Mouse (Mus musculus): ENCODE measurements around the gene Rab34.

The Rab34 gene

DNA sequence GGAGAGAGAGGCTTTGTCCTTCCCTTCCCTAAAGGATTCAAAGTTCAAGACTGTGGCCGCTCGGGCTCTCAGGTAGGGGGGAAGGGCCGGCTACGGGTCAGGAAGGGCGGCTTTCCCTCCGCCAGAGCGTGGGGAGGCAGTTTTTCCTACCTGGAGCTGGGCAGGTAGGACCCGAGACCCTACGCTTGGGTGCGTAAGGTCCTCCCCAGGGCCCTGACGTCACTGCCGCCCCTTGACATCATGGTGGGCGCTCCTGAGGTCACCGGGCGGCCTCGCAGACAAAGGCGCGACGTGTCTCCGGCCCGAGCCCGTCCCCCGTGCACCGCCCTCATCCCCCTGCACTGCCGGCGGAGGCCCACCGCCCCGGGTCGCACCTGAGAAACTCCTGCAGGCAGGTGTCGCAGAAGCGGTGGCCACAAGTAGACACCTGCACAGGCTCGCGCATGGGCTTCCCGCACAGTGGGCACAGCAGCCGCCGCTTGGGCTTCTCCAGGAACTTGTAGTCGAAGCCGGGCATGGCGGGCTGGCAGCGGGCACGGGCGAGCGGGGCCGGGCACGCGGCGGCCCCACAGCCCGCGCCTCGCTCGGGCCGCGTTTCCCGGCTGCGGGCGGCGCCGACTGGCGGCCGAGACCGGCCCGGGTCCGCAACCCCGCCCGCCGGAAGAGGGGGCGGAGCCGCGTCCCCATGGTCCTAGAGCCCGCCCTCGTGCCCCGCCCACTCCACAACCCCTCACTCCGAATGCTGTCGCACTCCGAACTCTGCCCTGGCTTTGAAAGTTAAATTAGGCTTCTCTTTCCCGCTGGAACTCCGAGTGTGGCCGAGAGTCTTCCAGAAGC lies 23.1 kb upstream of the Rab34 start, which contains the start of gene Traf4:
Gene Traf4 (minus strand): TSS at position 666 of the 837 bp plus-strand sequence.
- DNase-seq (ENCODE audit: extremely low read depth, low read depth): no peak

DNA sequence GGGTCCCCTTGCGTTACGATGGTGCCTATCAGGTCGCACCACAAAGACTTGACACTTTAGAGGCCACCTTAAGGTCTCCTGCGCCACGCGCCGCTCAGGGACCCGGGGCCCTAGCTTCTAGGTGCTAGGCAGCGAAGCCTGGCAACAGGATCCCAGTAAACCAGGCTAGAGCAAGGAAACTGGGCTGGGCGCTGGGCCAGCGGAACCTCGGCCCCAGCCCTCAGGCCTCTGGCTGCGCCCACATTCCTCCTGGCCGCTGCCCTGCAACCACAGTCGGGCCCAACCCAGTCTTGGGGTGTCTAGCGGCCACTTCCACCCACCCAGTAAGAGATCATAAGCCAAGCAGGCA lies 22.5 kb upstream of the Rab34 start:
- no peak for DNase-seq (ENCODE audit: extremely low read depth, low read depth)

GRCm38 (mm10) chr11:78166161-78166560 lies 22.1 kb upstream of the Rab34 start:
- no peak for DNase-seq (ENCODE audit: extremely low read depth, low read depth)

GRCm38 (mm10) chr11:78166640-78167039 lies 21.6 kb upstream of the Rab34 start:
- DNase-seq (ENCODE audit: extremely low read depth, low read depth): no peak

- no peak for DNase-seq (ENCODE audit: extremely low read depth, low read depth)
Observed at GRCm38 (mm10) chr11:78167257-78167959, 20.8 kb upstream of the Rab34 start.

DNA sequence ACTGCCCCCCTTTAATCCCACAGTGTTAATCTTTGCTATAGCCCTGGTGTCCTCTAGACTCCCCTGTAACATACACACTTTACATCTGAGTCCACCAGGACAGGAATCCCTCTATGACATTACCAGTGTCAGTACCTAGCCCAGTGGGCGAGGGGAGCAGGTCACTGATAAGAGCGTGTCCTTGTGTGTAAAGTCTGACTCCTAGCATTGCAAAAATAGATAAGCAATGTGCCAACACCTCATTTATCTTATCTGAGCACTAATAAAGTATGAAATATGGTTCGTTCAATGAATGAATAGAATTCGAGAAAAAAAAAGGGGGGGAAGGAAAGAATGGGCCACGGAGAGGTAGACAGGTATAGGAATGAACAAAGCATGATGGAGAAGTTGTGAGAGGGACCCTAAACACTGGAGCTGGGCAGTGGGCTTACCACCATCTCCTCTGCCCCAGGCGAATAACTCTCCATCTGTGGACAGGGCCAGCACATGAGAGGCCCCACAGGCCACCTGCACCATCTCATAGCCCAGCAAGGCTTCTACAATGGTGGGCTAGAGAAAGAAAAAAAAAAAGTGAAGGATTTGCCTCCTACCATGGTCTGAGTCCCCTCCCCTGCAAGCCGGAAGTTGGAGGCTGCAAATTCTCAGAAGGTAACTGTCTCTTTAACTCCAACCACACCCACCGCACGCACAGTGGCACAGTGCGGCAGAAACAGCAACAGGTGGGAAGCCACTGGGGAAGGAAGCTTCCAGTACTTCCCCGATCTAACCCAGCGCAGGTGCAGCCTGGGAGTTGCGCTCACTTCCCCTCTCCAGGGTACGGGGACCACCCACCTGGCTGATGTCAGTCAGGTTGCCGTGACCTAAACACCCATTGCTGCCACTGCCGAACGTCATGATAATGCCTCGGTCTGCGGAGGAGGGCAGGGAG lies 19.4 kb upstream of the Rab34 start:
- DNase-seq (ENCODE audit: extremely low read depth, low read depth): no peak

DNA sequence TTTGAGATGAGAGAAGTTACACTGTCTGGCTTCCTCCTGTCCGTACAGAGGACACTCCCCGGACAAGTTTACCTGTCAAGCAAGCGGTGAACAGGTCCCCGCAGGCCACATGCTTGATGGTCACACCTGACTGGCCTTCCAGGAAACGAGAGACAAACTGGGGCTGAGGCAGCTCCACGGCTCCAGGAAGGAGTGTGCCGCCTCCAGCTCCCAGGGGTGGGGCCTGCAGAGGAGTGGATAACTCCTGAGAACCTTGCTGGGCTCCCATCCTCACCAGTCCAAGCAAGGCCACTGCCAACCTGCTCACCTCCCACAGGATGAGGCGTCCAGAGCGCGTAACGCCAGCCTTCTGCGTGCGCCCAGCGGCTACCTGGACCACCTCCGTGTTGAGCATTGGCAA lies 17.9 kb upstream of the Rab34 start:
- no peak for DNase-seq (ENCODE audit: extremely low read depth, low read depth)

- DNase-seq (ENCODE audit: extremely low read depth, low read depth): no peak
Observed at GRCm38 (mm10) chr11:78171328-78171727, 16.9 kb upstream of the Rab34 start.

GRCm38 (mm10) chr11:78172034-78172747 lies 16.0 kb upstream of the Rab34 start:
- no peak for DNase-seq (ENCODE audit: extremely low read depth, low read depth)

DNA sequence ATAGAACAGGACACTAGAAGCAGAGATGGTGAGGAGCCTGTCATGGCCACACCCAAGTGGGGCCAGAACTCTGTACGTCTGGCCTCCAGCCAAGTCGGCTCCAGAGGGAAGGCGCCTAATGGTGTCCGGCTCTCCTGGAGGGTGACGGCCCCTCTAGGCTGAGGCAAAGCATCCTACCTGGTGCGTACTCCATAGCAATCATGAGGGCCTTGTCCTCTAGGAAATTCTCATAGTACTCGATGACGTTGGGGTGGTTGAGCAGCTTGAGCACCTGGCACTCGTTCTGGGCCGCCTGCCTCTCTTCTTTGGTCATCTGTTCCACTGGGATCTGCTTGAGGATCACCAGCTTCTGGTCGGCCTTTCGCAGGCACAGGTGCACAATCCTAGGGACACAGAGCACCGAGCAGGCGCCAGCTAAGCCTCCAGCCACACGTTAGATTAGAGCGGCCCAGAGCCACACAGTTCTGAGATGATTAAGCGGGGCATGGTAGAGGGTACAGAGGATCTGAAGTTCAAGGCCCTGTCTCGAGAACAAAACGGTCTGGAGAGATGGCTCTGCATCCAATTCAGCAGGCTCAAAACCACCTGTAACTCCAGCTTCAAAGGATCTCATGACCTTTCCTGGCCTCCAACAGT lies 15.4 kb upstream of the Rab34 start:
- no peak for DNase-seq (ENCODE audit: extremely low read depth, low read depth)

GRCm38 (mm10) chr11:78174506-78174905 lies 13.7 kb upstream of the Rab34 start:
- DNase-seq (ENCODE audit: extremely low read depth, low read depth): no peak

GRCm38 (mm10) chr11:78175771-78176401 lies 12.3 kb upstream of the Rab34 start:
- DNase-seq (ENCODE audit: extremely low read depth, low read depth): peak; percentile 81

GRCm38 (mm10) chr11:78176402-78176862 lies 11.8 kb upstream of the Rab34 start, which contains the start of the genes Nek8 and Tlcd1:
Gene Nek8 (minus strand): TSS chr11:78176675.
Gene Tlcd1 (plus strand): TSS chr11:78176711.
- peak; percentile 72 for DNase-seq (ENCODE audit: extremely low read depth, low read depth)

- DNase-seq (ENCODE audit: extremely low read depth, low read depth): no peak
Observed at GRCm38 (mm10) chr11:78176905-78177331, 11.3 kb upstream of the Rab34 start.

GRCm38 (mm10) chr11:78177437-78177836 lies 10.8 kb upstream of the Rab34 start:
- DNase-seq (ENCODE audit: extremely low read depth, low read depth): no peak

- peak; percentile 81 for DNase-seq (ENCODE audit: extremely low read depth, low read depth)
Observed at GRCm38 (mm10) chr11:78177903-78178858, 10.0 kb upstream of the Rab34 start.

DNA sequence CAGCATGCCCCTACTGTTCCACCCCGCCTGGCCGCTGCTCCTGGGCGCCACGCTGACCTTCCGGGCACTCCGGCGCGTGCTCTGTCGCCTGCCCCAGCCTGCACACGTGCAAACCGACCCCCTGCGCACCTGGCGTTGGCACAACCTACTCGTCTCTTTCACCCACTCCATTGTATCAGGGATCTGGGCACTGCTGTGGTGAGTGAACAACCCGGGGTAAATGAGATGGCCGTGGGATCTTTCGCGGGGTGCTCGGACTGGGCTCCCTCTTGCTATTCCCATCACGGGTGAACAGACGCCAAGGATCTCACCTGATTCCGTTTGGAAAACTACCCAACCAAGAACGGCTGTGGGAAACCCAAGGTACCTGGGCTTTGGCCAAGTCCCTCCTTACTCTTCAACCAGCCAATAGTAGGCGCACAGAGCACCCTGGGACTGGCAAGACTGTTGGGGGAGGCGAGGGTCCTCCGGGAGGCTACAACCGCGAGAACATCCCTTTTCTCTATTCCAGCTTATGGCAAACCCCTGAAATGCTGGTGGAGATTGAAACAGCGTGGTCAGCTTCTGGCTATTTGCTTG lies 9.3 kb upstream of the Rab34 start:
- DNase-seq (ENCODE audit: extremely low read depth, low read depth): peak; percentile 76

DNA sequence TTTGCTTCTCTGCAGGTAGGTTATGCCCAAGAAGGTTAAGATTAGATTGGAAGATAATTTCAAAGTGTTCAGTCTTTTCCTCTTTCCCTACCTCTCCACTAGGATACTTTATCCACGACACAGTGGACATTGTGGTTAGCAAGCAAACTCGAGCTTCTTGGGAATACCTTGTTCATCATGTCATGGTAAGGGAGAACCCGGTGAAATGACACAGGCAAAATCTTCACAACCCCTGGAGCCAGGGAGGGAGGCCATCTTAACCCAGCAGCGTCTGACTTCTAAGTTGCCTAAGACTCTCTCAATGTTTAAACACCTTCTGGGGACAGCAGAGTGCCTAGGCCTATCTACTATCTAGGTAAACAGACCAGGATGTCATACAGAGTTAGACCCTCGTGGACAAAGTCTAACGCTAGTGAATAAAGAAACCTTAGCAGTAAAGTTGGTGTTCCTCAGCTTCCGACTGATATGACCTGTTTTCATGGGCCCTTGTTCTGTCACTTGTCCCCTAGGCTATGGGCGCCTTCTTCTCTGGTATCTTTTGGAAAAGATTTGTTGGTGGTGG lies 8.7 kb upstream of the Rab34 start:
- no peak for DNase-seq (ENCODE audit: extremely low read depth, low read depth)

Data from MEL-GATA-1-ER (cell line).